Mouse (Mus musculus) kidney, postnatal 14 days (tissue): ENCODE data around the gene St3gal2.
"Not testable (repeated sequence)": the region's sequence is repeated elsewhere in the genome, so short reads cannot be mapped to it uniquely, and the experiment has no call there.

Experiments used
- DNase-seq: peaks from one replicate; pipeline ENCODE4 v3.0.0; 2022; ENCODE audit warnings: mixed read lengths

Gene St3gal2

GRCm38 (mm10) chr8:110911576-110912570 is 7.8 kb upstream of the St3gal2 start:
- DNase-seq: no peak

DNA sequence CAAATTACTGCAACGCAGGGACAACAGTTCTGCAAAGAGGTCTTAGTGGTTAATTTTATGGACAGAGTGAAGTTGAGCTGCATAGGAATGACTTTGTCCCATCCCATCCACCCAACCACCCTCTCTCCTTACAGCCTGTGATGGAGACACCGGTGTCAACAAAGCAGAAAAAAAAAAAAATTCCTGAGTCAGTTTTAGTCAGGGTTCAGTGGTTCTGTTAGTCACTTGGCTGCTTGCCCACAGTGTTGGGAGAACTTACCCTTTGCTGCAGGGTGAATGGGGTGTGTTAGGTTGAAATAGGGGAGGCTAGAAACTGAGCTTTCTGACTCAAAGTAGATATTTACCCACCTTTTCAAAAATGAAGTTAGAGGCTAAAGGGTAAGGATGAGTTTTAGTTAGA is 2.3 kb upstream of the St3gal2 start:
- peak; percentile 92 for DNase-seq

DNA sequence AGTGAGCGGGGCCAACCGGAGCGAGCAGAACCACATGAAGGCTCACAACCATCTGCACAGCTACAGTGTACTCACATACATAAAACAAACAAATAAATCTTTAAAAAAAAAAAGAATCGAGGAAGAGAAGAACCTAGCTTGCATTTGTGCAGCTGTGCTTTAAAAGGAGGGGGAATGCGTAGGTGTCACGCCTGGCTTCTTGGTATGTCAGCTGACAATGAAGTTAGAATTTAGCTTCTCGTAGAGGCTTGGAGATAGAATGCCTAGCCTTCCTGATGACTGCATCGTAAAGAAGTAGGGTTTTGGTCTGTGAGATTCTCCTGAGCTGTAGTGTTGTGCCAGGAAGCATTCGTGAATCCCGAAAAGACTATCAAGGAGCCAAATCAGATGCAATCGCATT is 1.7 kb upstream of the St3gal2 start:
- DNase-seq: peak; percentile 28

GRCm38 (mm10) chr8:110918460-110918859 is 1.3 kb upstream of the St3gal2 start:
- DNase-seq: no peak

GRCm38 (mm10) chr8:110920032-110920772 is 480 bp downstream of the St3gal2 start:
- no peak for DNase-seq

GRCm38 (mm10) chr8:110920773-110921277 is 1.1 kb downstream of the St3gal2 start:
- no peak for DNase-seq

- peak; percentile 69 for DNase-seq
Measured at GRCm38 (mm10) chr8:110921492-110922230, 1.9 kb downstream of the St3gal2 start.

- DNase-seq: no peak
Measured at GRCm38 (mm10) chr8:110925691-110926140, 6.0 kb downstream of the St3gal2 start.

DNA sequence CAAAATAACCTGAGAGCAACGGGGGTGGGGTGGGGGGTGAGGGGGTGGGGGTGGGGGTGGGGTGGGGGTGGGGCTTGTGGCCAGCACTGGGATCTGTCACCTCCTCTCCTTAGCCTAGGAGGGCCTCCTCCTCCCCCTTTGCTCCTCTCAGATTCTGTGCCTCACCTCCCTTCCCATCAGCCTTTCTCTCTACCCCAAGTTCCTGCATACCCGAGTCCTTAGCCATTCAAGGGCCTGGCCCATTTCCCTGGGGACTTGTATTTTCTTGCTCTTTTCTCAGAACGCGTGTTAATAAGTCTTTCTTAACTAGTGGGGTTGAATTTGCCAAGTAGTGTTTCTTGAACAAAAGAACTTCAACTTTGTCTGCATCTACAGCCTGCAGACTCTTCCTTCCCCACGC is 7.0 kb downstream of the St3gal2 start:
- no peak for DNase-seq

- DNase-seq: no peak
Measured at GRCm38 (mm10) chr8:110928435-110928834, 8.7 kb downstream of the St3gal2 start.

DNA sequence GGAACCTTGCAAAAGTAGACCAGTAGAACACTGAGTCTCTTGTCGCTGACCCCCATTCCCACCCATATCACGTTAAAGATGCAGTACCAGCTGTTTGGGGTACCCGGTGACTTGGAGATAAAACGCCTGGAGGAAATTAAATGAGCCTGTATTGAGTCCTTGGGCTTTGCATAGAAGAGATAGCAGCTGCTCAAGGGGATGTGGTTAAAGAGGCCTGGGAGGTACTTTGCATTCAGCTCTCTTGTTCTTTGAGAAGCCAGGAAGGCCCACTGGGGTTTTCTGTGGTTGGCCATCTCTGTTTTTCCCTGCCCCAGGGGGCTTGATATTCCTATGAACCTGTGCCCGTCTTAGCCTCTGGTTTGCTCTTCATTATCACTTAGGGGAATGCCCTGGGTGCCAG is 9.3 kb downstream of the St3gal2 start:
- DNase-seq: no peak

DNA sequence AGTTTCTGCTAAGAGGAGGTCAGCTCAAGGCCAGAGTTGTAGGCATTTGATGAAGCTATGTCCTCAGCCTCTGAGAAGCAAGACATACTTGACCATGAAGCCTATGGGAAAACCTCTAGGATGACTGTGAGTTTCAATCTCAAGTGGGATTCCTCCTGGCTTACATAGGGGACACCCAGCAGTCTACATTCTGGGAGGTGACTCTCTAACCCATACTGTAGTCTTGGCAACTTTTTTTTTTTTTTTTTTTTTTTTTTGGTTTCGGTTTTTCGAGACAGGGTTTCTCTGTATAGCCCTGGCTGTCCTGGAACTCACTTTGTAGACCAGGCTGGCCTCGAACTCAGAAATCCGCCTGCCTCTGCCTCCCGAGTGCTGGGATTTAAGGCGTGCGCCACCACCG is 9.9 kb downstream of the St3gal2 start:
- DNase-seq: not testable (repeated sequence)

DNA sequence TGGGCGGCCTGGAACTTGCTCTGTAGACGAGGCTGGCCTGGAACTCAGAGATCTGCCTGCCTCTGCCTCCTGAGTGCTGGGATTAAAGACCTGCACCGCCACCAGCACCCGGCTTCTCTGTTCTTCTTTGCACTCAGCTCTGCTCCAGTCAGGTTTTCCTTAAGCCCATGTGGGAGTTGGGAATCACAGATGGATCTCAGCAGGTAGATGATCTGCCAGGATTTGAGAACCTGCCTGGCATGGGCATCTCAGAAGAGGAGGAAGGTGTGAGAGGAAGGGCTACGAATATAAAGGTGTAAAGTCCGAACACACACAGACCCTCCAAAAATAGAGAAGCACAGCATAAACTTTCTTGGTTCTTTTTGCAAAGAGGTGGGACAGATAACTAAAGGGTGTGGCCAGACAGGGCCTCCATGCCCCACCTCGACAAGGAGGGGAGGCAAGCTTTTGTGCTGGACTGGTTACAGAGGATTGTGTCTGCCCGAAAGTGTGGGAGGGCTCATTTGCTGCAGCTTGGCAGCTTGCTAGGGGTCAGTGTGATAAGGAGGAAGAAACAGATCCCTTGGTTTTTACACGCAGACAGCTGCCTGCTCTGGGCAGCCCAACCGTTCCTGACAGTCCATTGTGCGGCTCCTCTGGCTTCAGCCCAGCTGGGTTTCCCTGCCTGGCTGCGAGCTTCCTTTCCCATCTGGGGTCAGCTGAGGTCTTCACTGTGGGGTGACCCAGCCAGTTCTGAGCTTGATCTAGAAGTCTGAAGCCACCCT is 11.6 kb downstream of the St3gal2 start:
- peak; percentile 87 for DNase-seq

GRCm38 (mm10) chr8:110932444-110932843 is 12.7 kb downstream of the St3gal2 start:
- no peak for DNase-seq

DNA sequence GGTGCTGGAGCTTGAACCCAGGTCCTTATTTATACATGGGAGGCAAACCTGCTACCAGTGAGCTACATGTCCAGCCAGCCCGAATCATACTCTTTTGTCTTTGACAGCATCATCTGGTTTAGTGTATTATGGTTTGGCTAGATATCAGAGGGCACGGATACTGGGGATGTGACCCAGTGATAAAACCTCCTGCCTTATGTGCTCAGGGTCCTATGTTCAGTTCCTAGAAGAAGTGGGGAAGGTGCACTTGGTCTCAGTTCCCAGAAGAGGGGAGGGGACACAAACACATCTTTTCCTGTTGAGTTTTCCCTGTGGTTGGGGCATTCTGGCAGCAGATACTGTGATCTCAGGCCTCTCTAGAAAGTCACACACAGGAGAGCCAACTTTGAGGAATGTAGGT is 13.6 kb downstream of the St3gal2 start:
- DNase-seq: no peak

DNA sequence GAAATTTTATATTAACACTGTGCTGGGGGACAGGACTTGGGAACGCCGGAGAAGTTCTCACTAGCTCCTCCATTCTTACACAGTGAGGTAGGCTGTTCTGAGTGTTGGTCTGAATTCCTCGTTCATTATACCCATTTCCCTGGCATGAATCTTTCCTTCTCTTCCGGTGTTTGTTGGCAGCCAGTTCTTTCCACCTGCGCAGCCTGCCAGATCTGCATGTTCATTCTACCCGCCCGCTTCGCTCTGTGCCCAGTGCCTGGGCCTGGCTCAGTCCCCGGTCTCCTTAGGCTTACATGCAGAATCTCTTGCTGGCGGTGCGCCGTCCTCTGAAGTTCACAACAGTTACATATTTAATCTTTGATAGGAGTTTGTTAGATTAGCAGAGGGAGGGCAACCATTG is 16.5 kb downstream of the St3gal2 start:
- DNase-seq: no peak

DNA sequence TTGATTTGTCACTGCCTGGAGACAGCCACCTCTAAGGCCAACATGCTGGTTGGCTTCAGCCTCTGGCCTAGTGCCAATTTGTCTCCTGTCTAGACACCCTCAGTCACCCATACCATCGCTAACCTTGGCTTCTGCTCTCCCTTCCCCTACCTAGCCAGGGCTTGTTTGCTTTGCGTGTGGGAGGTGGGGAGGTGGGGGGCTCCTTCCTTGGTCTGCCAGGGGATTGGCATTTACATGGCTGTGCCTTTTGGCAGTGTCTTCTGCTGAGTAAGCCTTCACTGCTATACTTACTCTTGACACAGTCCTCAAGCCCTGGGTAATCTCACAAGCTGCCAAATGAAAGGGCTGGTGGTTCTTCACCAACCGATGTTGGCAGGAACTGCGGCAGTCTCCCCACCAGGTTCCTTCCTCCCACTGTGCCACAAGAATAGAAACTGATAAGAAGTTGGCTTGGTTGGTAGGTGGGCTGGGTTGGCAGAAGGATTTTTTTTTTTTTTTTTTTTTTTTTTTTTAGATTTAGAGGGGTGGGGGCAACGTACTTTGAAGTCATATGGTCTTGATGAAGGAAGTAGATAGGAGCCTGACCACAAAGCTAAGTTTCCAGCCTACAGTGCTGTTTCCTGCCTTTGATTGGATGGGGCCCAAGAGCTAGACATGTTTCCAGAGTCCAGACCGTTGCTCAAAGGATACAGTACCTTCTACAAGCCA is 19.3 kb downstream of the St3gal2 start:
- peak; percentile 68 for DNase-seq

DNA sequence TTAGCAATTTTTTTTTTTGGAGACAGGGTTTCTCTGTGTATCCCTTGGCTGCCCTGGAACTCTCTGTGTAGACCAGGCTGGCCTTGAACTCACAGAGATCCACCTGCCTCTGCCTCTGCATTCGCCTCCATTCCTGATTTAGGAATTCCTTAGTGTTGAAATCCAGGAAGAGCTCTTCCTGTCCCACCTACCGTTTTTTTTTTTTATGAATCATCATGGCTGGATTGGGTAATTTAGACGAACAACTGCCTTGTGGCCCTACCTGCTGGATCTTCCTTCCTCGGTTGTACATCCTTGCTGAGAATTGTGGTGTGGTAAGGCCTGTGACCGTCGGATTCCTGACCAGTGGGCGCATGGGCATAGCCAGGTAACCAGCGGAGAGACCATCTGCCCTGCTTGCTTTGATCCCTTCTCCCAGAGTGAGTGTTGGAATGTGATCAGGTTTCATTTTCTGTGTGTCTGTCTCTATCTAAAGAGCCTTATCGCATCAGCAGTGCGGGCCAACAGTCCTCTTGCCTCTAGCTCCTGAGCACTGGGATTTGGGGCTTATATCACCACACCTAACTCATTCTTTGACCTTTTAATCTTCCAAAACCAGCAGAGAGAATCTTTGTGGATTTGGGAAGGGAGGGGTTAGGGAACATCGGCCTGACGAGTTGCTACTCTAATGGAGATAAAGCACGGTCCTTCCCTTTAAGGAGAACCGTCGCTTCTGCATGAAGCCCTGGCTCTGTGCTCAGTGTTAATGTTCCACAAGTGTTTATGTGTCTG is 21.1 kb downstream of the St3gal2 start:
- DNase-seq: no peak

DNA sequence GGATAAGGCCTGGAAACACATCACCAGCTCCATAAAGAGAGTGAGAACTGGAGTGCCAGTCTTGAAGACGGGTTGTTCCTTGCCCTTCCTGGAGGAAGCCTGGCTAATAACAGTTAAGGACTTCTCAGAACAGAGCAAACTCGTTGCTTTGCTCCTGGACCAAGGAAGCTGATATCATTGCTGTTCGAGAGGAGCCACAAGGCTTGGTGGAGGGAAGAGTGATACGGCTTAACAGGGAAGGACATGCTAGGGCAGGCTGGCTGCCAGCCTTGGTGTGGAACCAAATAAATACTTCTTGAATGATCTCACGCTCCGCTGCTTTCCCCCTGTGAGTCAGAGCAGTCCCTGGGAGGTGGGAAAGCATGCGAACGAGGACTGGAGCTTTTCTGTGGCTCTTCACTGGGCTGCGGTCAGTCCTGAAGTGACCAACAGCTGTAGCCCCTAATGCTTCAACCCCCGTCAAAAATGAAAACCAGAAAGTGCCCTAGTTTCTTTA is 21.8 kb downstream of the St3gal2 start:
- DNase-seq: peak; percentile 89

DNA sequence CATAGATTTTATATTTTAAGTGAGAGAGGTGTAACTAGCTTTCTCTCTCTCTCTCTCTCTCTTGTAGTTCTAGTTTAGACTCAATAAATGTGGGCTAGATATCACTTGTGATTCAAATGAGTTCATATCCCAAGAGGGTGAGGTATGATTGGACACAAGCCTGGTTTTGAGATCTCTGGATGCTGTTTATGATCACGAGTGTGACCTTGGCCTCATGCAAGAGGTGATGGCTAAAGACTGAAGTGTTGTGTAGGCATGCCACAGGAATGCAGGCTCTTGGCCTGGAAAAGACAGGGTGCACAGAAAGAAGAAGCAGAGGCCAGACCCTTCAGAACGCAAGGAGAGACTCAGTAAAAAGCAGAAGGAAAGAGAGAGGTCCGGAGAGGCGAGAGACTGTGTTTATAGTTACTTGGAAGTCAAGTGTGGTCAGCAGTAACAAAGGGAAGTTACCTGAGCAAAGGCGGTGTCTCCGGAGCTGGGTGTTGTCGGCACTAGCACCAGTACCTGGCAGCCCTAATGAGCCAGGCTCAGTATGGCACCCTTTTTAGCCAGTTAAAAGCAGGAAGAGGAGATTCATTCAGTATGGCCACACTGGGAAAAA is 24.7 kb downstream of the St3gal2 start:
- no peak for DNase-seq
